Mouse (Mus musculus) thymus, adult 2 months (tissue): ENCODE measurements around the gene 4930404N11Rik. TPM values are rescaled to one million over a fixed set of nuclear protein-coding genes. Genes with fewer than 3 reads are reported as not detected.

Experiments used
- DNase-seq: peaks from one replicate; pipeline ENCODE4 v3.0.0; 2021
- H3K27ac ChIP-seq: fragments of 200-500 bp; 2 replicates; pipeline ENCODE4 v1.5.1; 2012; ENCODE audit warnings: low read length, control low read depth; ENCODE audit not compliant: control insufficient read depth, insufficient read depth
- H3K27me3 ChIP-seq: fragments of 200-500 bp; 2 replicates; pipeline ENCODE4 v1.6.1; 2012; ENCODE audit warnings: mild to moderate bottlenecking, low read length, moderate library complexity, mixed read lengths; ENCODE audit not compliant: control insufficient read depth, insufficient read depth
- H3K36me3 ChIP-seq: fragments of 200-500 bp; 2 replicates; pipeline ENCODE4 v1.6.1; 2012; ENCODE audit warnings: mild to moderate bottlenecking, low read length, moderate library complexity; ENCODE audit not compliant: control insufficient read depth, insufficient read depth
- H3K4me1 ChIP-seq: fragments of 200-500 bp; replicated peaks from 2 replicates; pipeline ENCODE4 v1.6.1; 2012; ENCODE audit warnings: low read length; ENCODE audit not compliant: control insufficient read depth, insufficient read depth
- H3K4me3 ChIP-seq: fragments of 200-500 bp; 2 replicates; pipeline ENCODE4 v1.5.1; 2012; ENCODE audit warnings: mild to moderate bottlenecking, low read length, control low read depth, moderate library complexity; ENCODE audit not compliant: control insufficient read depth, insufficient read depth
- CTCF ChIP-seq: fragments of 200-500 bp; IDR thresholded peaks from 2 replicates; pipeline ENCODE4 v1.5.1; 2012; ENCODE audit warnings: mild to moderate bottlenecking, control low read depth, low read length, moderate library complexity, borderline replicate concordance; ENCODE audit not compliant: control insufficient read depth, poor library complexity, insufficient read depth; ENCODE audit errors: extremely low read depth
- POLR2A ChIP-seq: fragments of 200-500 bp; IDR thresholded peaks from 2 replicates; pipeline ENCODE4 v1.6.1; 2012; ENCODE audit warnings: mild to moderate bottlenecking, low read length, control low read depth, moderate library complexity; ENCODE audit not compliant: control insufficient read depth, poor library complexity, insufficient read depth; ENCODE audit errors: extremely low read depth
- WGBS: fragments of 180-500 bp; shearing (Covaris S2); methylation state at CpG from one replicate; pipeline ENCODE4 v1.1.7; 2018; 5-methylcytosine and 5-hydroxymethylcytosine counted together
- polyA plus RNA-seq: library from polyadenylated mRNA; depleted of rRNA; stranded (reverse); fragments of >200 nt; gene quantifications from 2 replicates; pipeline ENCODE4 v1.2.3, GENCODE M21; 2012

The 4930404N11Rik gene
- polyA plus RNA-seq, 1 experiment = 12.7 TPM

DNA sequence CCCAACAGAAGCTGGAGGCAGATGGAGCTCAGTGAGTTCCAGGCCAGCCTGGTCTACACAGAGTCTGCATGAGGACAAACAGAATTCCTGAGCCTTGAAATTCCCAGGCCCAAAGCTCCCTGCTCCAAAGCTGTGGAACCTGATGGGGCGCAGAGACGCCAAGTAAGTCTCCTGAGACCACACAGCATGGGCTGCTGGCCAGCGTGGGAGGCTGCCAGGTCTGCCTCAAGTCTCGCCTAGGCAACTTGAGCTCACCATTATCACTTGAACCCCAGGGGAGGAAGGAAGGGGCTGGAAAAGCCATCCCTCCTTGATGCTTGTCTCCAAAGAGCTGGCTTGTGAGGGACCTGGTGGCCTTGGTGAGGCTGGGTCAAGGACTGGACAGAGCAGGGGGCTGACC, 35.6 kb downstream of the 4930404N11Rik start:
- TF ChIP-seq CTCF = no peak
- TF ChIP-seq POLR2A = peak; percentile 12; the same call in 1 of the 2 replicates
- 22% methylated on average over 4 of the region's 4 CpGs for WGBS
- peaks cover 64% of the 10 kb centered on the region for H3K4me1 ChIP-seq
- no peaks in the 10 kb centered on the region for H3K27me3 ChIP-seq
- H3K4me3 ChIP-seq = peak overlapping the region; percentile 68
- peaks cover 49% of the 10 kb centered on the region for H3K36me3 ChIP-seq
- DNase-seq = no peak
- H3K27ac ChIP-seq = peak overlapping the region; percentile 96

GRCm38 (mm10) chr10:81329194-81329975, 36.2 kb downstream of the 4930404N11Rik start:
- Histone ChIP-seq H3K27me3 (no peaks in the 10 kb centered on the region), H3K27ac (peak overlapping the region; percentile 96), H3K36me3 (peaks cover 49% of the 10 kb centered on the region), H3K4me1 (peaks cover 61% of the 10 kb centered on the region), H3K4me3 (peak overlapping the region; percentile 68)
- TF ChIP-seq CTCF (no peak), POLR2A (peak; percentile 26; the same call in 1 of the 2 replicates)
- 9% methylated on average over 10 of the region's 10 CpGs for WGBS
- DNase-seq = peak; percentile 91

DNA sequence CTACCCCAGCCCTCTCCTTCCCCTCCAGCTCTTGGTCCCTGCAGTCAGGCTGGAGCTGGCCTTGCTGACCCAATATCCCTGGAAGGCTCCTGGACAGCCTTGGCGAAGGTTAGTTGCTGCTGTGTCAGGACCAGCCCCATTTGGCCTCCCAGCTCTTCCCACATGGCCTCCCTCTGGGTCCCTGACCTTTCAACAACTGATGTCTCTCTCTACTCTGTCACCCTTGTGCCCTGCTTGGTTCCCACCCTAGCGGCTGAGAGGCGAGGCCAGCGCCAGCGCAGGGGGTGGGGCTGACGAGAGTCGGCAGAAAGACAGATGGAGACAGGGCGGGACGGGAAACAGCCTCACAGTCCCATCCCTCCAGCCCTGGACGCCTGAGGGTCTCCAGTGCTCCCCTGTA, 37.2 kb downstream of the 4930404N11Rik start, which contains the start of gene Tbxa2r:
Gene Tbxa2r, plus strand, starts transcription at position 346 of the 400 bp plus-strand sequence.
- Histone ChIP-seq H3K27ac (peak within 1 kb of the TSS; percentile 96), H3K27me3 (no peaks in the 10 kb centered on the region), H3K4me3 (peak within 1 kb of the TSS; percentile 68), H3K36me3 (peaks cover 56% of the 10 kb centered on the region), H3K4me1 (peaks cover 61% of the 10 kb centered on the region)
- DNase-seq = peak; percentile 88
- TF ChIP-seq CTCF = peak; percentile 65; the same call in 1 of the 2 replicates
- peak; percentile 47; the same call in 1 of the 2 replicates for TF ChIP-seq POLR2A
- 2% methylated on average over 10 of the region's 10 CpGs for whole genome bisulfite sequencing

DNA sequence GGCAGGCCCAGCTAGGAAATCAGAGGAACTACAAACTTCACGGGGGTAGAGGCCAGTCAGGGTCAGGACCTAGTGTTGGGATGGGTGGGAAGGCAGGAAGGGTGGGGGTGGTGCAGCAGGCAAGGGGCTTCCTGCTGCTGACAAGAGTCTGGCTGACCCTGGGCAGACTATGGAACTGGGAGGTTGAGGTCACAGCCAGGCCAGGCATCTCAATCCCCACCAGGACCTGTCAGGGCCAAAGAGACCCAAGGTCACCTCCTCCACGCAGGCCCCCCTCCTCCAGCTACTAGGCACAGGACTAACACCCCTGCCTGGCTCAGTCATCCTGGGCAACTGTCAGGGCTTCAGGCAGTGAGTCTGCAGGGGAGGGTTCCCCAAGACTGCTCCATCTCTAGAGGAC, 37.7 kb downstream of the 4930404N11Rik start:
- DNase-seq = no peak
- Histone ChIP-seq H3K36me3 (peaks cover 56% of the 10 kb centered on the region), H3K4me1 (peaks cover 60% of the 10 kb centered on the region), H3K27ac (peak overlapping the region; percentile 96), H3K4me3 (peak overlapping the region; percentile 68), H3K27me3 (no peaks in the 10 kb centered on the region)
- no peak for TF ChIP-seq CTCF
- no peak for TF ChIP-seq POLR2A
- WGBS = 48% methylated on average over 2 of the region's 2 CpGs

GRCm38 (mm10) chr10:81326858-81327257, 38.8 kb downstream of the 4930404N11Rik start:
- Histone ChIP-seq H3K27ac (peak overlapping the region; percentile 20), H3K4me1 (peaks cover 54% of the 10 kb centered on the region), H3K4me3 (no peak overlapping the region), H3K27me3 (no peaks in the 10 kb centered on the region), H3K36me3 (peaks cover 52% of the 10 kb centered on the region)
- DNase-seq = no peak
- WGBS = 15% methylated on average over 6 of the region's 6 CpGs
- no peak for TF ChIP-seq CTCF
- no peak for TF ChIP-seq POLR2A

- no peak overlapping the region for H3K4me3 ChIP-seq
- H3K27ac ChIP-seq = no peak overlapping the region
- 97% methylated on average over 18 of the region's 18 CpGs for WGBS
- no peaks in the 10 kb centered on the region for H3K27me3 ChIP-seq
- no peak for DNase-seq
- TF ChIP-seq CTCF = no peak
- TF ChIP-seq POLR2A = no peak
- H3K4me1 ChIP-seq = peaks cover 48% of the 10 kb centered on the region
- H3K36me3 ChIP-seq = peaks cover 48% of the 10 kb centered on the region
These were observed 39.8 kb downstream of the 4930404N11Rik start for GRCm38 (mm10) chr10:81325781-81326180.
